Mouse (Mus musculus) C2C12 (cell line): ENCODE measurements around the gene Fscn2.

Source experiments
- CEBPB ChIP-seq: IDR thresholded peaks from one replicate; pipeline ENCODE4 v1.6.1; 2011; ENCODE audit warnings: low read depth, mild to moderate bottlenecking, control low read depth, moderate library complexity
- CTCF ChIP-seq: IDR thresholded peaks from one replicate; pipeline ENCODE4 v1.5.1; 2011; ENCODE audit not compliant: control insufficient read depth, insufficient read depth, insufficient read length
- FOSL1 ChIP-seq: IDR thresholded peaks from one replicate; pipeline ENCODE4 v1.8.0; 2011; ENCODE audit warnings: mild to moderate bottlenecking, low read length; ENCODE audit not compliant: poor library complexity, insufficient read depth, severe bottlenecking
- MAX ChIP-seq: IDR thresholded peaks from one replicate; pipeline ENCODE4 v1.6.1; 2011; ENCODE audit warnings: mild to moderate bottlenecking, control low read depth
- USF1 ChIP-seq: IDR thresholded peaks from one replicate; pipeline ENCODE4 v1.6.1; 2011; ENCODE audit warnings: low read depth, mild to moderate bottlenecking, control low read depth, moderate library complexity

GRCm38 (mm10) chr11:120316690-120317254 is 44.6 kb upstream of the Fscn2 start:
- TF ChIP-seq CTCF (no peak), CEBPB (no peak), FOSL1 (no peak), MAX (no peak), USF1 (no peak)
